Mouse (Mus musculus) embryo, embryonic 11.5 days (tissue): ENCODE data around the gene Tas1r3.

Source experiments
- DNase-seq: peaks from one replicate; pipeline ENCODE4 v3.0.0-alpha.2; 2012; ENCODE audit warnings: low read depth, low spot score

Tas1r3 gene

DNA sequence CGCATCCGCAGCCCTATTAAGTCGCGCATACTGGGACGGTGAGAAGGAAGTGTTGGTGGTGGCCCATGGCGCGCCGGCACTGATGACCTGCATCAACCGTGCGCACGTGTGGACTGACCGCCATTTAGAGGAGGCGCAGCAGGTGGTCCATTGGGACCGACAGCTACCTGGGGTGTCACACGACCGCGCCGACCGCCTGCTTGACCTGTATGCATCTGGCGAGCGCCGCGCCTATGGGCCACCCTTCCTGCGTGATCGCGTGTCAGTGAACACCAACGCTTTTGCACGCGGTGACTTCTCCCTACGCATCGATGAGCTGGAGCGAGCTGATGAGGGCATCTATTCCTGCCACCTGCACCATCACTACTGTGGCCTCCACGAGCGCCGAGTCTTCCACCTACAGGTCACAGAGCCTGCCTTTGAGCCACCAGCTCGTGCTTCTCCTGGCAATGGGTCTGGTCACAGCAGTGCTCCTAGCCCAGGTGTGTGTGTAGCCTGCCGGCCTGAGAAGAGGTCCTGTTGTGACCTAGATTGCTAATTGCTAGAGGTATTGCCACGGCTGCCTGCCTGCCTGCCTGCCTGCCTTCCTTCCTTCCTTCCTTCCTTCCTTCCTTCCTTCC is 21.4 kb downstream of the Tas1r3 start:
- DNase-seq, result no peak

GRCm38 (mm10) chr4:155841003-155841454 is 22.1 kb downstream of the Tas1r3 start:
- DNase-seq, result no peak

DNA sequence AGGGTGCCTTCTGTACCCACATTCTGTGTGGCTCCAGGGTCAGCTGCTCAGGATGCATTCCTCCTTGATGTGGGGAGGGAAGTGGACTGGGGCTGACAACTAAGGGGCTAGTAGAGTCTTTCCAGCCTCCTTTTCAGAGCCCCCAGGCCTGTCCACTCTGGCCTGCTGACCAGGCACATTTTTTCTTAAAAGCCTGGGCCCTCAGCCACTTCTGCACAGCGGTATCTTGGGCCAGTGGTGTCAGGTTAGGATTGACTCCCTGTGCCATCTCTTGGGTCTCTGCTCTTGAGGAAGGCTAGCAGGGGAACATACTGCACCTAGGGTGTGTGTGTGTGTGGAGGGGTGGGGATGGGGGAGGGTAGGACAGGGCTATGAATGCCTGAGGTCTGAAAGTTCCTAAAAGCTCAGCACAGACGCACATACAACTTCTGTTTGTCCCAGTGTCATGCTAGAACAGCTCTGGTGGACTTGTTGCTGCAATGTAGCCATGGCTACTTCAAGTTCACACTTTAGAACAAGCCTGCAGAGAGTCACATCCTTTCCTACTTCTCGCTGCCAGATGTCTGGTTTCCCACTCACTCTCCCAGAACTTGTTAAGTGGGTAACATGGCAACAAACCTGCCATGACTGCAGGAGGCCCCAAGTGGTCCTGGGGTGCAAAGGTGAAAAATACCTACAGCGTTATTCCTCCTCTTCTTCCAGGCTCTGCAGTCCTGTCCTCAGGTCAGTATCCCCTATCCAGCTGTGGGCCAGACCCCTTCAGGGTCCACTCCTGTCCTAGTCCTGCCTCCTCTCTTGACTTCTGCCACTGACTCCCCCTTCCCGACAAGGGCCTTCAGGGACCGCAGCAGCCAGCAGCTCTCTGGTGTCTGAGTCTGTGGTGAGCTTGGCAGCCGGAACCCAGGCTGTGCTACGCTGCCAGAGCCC is 22.8 kb downstream of the Tas1r3 start:
- DNase-seq, result no peak

DNA sequence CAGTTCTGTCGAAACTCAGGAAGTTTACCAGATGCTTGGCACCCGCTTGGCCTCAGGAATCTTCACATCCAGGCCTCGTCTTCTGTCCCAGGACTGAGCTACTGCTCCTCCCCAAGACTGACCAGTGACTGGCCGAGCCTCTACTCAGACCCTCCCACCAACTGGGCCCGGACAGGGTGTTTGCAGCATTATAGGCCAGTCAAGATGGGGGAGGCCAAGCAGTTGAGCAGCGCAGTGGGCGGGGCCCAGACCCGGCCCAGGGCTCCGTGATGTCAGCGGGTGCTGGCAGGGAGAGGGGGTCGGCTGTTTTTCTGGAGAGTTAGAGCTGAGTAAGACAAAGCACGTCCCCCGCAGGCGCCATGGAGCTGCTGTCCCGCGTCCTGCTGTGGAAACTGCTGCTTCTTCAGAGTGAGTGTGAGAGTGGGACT is 23.7 kb downstream of the Tas1r3 start, which contains the start of gene Mxra8:
TSS of gene Mxra8 (plus strand) at position 198 of the 428 bp plus-strand sequence.
- DNase-seq, result peak; percentile 76

GRCm38 (mm10) chr4:155838187-155839153 is 24.7 kb downstream of the Tas1r3 start:
- no peak for DNase-seq

DNA sequence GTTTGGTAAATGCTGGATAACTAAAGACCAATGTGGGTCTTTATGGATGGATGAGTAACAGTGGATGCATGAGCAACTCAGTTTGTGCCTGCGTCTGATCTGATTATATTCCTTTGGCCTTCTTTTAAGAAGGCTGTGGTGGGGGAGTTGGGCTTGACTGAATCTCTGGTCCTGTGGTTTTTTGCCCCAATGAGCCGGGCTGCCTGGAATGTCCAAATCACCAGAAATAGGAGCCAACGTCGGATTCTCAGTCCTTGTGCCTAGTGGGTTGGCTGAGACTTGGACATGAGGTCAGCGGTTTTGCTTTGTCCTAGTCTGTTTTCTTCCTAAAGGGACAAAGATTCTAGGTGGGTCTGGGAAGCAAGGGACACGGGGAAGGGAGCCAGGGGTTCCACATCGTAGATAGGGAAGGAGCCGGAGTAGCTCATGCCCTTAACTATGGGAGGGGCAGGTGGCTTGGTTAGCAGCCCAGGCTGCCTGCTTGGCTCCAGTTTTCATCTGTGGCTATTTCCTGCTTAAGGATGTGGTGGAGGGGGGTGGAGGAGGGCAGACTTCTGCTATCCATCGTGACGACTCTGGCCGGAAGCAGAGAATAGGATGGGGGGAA is 25.7 kb downstream of the Tas1r3 start:
- DNase-seq, result no peak

- peak; percentile 57 for DNase-seq
Observed at GRCm38 (mm10) chr4:155833836-155834235, 29.3 kb downstream of the Tas1r3 start.

DNA sequence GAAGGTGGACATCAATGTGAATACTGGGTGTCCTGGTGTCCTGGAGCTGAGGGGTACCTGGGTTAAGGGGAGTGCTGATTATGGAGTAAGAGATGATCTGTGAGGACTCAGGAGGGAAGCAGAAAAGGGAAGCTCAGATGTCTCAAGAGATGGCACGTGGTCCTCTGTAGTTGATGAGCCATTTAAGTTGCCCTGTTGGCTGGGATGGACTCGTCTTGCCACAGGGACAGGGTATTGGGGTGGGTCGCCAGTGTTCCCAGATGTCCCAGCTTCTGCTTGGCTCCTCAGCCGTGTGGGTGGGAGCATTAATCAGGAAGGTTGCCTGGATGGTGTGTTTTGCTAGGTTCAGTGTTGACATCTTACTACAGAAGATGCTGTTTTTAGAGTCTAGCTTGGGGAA is 29.9 kb downstream of the Tas1r3 start:
- DNase-seq, result no peak

- DNase-seq, result no peak
Observed at GRCm38 (mm10) chr4:155832321-155832720, 30.8 kb downstream of the Tas1r3 start.

GRCm38 (mm10) chr4:155831831-155832230 is 31.3 kb downstream of the Tas1r3 start:
- no peak for DNase-seq

DNA sequence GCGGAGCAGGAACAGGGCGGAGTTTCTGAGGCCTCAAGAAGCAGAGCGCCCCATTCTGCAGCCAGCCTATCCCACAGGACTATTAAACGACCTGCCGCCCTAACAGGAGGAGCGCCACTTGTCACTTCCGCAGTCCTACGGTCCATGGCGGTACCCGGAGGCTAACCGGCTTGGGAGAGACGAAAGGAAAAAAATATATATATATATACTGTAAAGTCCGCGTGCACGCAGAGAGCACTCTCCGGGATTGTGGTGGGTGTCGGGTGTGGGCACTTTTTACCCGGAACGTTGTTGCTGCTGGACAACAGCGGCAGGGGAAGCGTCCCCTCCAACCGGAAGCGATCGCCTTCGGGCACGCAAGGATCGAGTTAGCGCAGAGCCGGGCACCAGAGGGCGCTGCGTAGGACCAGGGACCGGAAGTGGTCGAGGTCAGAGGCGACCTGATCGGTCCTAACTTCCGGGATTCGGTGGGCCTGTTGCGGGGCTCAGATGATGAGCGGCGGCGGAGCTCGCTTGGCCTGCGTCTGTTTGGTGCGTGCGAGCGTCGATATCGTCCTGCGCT is 31.9 kb downstream of the Tas1r3 start, which contains the start of gene Aurkaip1:
TSS of gene Aurkaip1 (plus strand) at position 68 of the 562 bp plus-strand sequence.
- DNase-seq, result peak; percentile 93

DNA sequence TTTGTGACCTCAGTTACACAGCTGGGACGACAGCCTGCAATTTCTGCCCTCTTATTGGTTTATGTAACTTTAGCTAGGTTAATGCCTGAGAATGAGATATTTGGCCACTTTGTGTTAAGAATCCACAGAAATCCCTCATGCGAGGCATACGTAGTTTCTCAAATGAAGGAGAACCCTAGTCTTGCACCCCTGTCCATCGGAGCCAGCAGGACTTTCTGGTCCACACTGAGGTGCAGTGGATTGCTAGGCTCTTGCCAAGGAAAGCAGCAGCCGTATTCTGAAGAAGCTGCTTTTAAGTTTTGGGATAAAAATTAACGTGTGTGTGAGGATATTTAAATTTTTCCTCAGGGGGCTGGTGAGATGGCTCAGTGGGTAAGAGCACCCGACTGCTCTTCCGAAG is 32.6 kb downstream of the Tas1r3 start:
- DNase-seq, result no peak

GRCm38 (mm10) chr4:155829866-155830265 is 33.3 kb downstream of the Tas1r3 start:
- no peak for DNase-seq

DNA sequence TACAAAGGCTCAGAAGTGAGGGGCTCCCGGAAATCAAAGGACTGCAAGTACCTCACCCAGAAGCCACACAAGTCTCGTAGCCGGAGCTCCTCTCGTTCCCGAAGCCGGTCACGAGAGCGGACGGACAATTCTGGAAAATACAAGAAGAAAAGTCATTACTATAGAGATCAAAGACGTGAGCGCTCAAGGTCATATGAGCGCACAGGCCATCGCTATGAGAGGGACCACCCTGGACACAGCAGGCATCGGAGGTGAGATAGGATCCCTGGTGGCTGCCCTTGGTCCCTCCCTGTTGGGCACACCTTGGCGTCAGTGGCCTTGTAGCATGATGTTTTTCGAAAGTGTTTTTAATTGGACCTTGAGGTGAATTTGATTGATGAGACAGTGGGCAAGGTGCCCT is 39.7 kb downstream of the Tas1r3 start:
- no peak for DNase-seq

- no peak for DNase-seq
Observed at GRCm38 (mm10) chr4:155821025-155821424, 42.1 kb downstream of the Tas1r3 start.

DNA sequence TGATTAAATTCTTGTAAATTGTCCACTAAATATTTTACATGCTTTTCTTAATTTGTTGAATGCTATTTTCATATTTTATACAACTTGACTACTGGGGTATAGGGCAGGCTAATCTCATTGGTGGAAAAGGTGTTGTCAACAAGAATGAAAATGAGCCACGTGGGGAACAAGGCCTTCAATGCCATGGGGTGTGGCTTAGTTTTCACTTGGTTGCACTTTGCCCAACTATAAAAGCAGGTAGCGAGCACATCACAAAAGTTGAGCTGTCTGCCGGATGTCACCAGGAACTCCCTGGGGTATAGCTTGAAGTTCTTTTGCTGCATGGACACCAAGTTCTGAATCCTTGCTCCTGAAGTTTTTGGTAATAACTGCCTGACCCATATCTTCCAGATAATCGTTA is 45.6 kb downstream of the Tas1r3 start:
- DNase-seq, result no peak

GRCm38 (mm10) chr4:155812665-155813181 is 50.4 kb downstream of the Tas1r3 start:
- no peak for DNase-seq

GRCm38 (mm10) chr4:155811929-155812664 is 51.1 kb downstream of the Tas1r3 start, which contains the start of gene Ccnl2:
Gene Ccnl2, plus strand, starts transcription at chr4:155812489.
- peak; percentile 99 for DNase-seq
